Mouse (Mus musculus) CH12.LX (cell line): ENCODE measurements around the gene Rptor. TPM values are rescaled to one million over a fixed set of nuclear protein-coding genes. Genes with fewer than 3 reads are reported as not detected.

Experiments
- DNase-seq: peaks from one replicate; pipeline ENCODE4 v3.0.0-alpha.2; 2013; ENCODE audit errors: extremely low read depth
- H3K27ac ChIP-seq: 2 replicates; pipeline ENCODE4 v1.5.1; 2012; ENCODE audit warnings: low read depth, mild to moderate bottlenecking, control low read depth, moderate library complexity; ENCODE audit not compliant: insufficient read depth
- H3K27me3 ChIP-seq: replicated peaks from 2 replicates; pipeline ENCODE3; 2012; ENCODE audit warnings: inconsistent platforms
- H3K36me3 ChIP-seq, 2 experiments: replicated peaks in 1 of 2; 2 replicates each; pipeline versions ENCODE3 to v1.6.1; 2012; ENCODE audit warnings: inconsistent platforms in 1 of 2, low read length in 1 of 2, mild to moderate bottlenecking in 1 of 2, mixed read lengths in 1 of 2, moderate library complexity in 1 of 2; ENCODE audit not compliant: control insufficient read depth in 1 of 2, insufficient read depth in 1 of 2
- H3K4me1 ChIP-seq, 2 experiments: 2 replicates each; pipeline ENCODE4 v1.6.1; 2012; ENCODE audit warnings: inconsistent platforms in 1 of 2, moderate library complexity in 1 of 2; ENCODE audit not compliant: insufficient read depth in 2 of 2, control insufficient read depth in 1 of 2
- H3K4me2 ChIP-seq: 2 replicates; pipeline ENCODE4 v1.6.1; 2012; ENCODE audit warnings: low read depth, mild to moderate bottlenecking, control low read depth; ENCODE audit not compliant: poor library complexity, insufficient read depth, severe bottlenecking
- H3K4me3 ChIP-seq, 3 experiments: fragments of 150-350 bp in 1 of 3; sonication (generic) in 1 of 3; replicated peaks in 1 of 3; 2 replicates each; pipeline versions ENCODE3 to v1.5.1; 2011 to 2012; ENCODE audit warnings: low read depth in 2 of 3, low read length in 2 of 3, mild to moderate bottlenecking in 2 of 3, moderate library complexity in 2 of 3, control low read depth in 1 of 3, improper control_type of control experiment in 1 of 3, inconsistent platforms in 1 of 3, mixed read lengths in 1 of 3; ENCODE audit not compliant: poor library complexity in 1 of 3
- H3K79me2 ChIP-seq: replicated peaks from 2 replicates; pipeline ENCODE4 v1.6.1; 2012; ENCODE audit warnings: mild to moderate bottlenecking, moderate library complexity; ENCODE audit not compliant: control insufficient read depth, poor library complexity, insufficient read depth, severe bottlenecking; ENCODE audit errors: extremely low read depth
- H3K9ac ChIP-seq: 2 replicates; pipeline ENCODE4 v1.6.1; 2012; ENCODE audit warnings: low read depth, mild to moderate bottlenecking, control low read depth, moderate library complexity; ENCODE audit not compliant: insufficient read depth
- H3K9me3 ChIP-seq: replicated peaks from 2 replicates; pipeline ENCODE3; 2012; ENCODE audit warnings: low read length, inconsistent platforms, mixed read lengths
- BHLHE40 ChIP-seq: IDR thresholded peaks from 2 replicates; pipeline ENCODE4 v1.6.1; 2011; ENCODE audit warnings: mild to moderate bottlenecking, low read depth, low read length, improper control_type of control experiment
- CHD1 ChIP-seq: IDR thresholded peaks from 2 replicates; pipeline ENCODE4 v1.6.1; 2012; ENCODE audit warnings: low read depth, low read length, improper control_type of control experiment, inconsistent platforms
- CTCF ChIP-seq, 2 experiments: IDR thresholded peaks in 1 of 2; conservative IDR thresholded peaks in 1 of 2; 2 replicates each; pipeline ENCODE4 v1.5.1; 2011 to 2012; ENCODE audit warnings: low read depth in 2 of 2, low read length in 2 of 2, improper control_type of control experiment in 1 of 2, inconsistent platforms in 1 of 2, mild to moderate bottlenecking in 1 of 2, moderate library complexity in 1 of 2
- E2F4 ChIP-seq: IDR thresholded peaks from 2 replicates; pipeline ENCODE4 v1.6.1; 2011; ENCODE audit warnings: low read depth, low read length, improper control_type of control experiment; ENCODE audit not compliant: insufficient replicate concordance
- ELF1 ChIP-seq: IDR thresholded peaks from 2 replicates; pipeline ENCODE4 v1.6.1; 2014; ENCODE audit warnings: low read depth, mild to moderate bottlenecking, inconsistent platforms, low read length, improper control_type of control experiment
- EP300 ChIP-seq: IDR thresholded peaks from 2 replicates; pipeline ENCODE4 v1.6.1; 2011; ENCODE audit warnings: low read length, improper control_type of control experiment
- ETS1 ChIP-seq: conservative IDR thresholded peaks from 2 replicates; pipeline ENCODE4 v1.6.1; 2012; ENCODE audit warnings: low read depth, mild to moderate bottlenecking, inconsistent platforms, low read length, improper control_type of control experiment, moderate library complexity
- HCFC1 ChIP-seq: IDR thresholded peaks from 2 replicates; pipeline ENCODE4 v1.6.1; 2012; ENCODE audit warnings: low read depth, mild to moderate bottlenecking, inconsistent platforms, low read length, improper control_type of control experiment
- KAT2A ChIP-seq: IDR thresholded peaks from 2 replicates; pipeline ENCODE4 v1.6.1; 2012; ENCODE audit warnings: low read length, improper control_type of control experiment, inconsistent platforms; ENCODE audit not compliant: insufficient replicate concordance
- MAFK ChIP-seq: IDR thresholded peaks from 2 replicates; pipeline ENCODE4 v1.6.1; 2011; ENCODE audit warnings: low read length, improper control_type of control experiment; ENCODE audit not compliant: insufficient replicate concordance
- MXI1 ChIP-seq: IDR thresholded peaks from 2 replicates; pipeline ENCODE4 v1.6.1; 2011; ENCODE audit warnings: mild to moderate bottlenecking, low read depth, low read length, improper control_type of control experiment
- MYC ChIP-seq: IDR thresholded peaks from 2 replicates; pipeline ENCODE4 v1.6.1; 2011; ENCODE audit warnings: low read depth, mild to moderate bottlenecking, improper control_type of control experiment, low read length
- NELFE ChIP-seq: IDR thresholded peaks from 2 replicates; pipeline ENCODE4 v1.6.1; 2011; ENCODE audit warnings: low read depth, low read length, improper control_type of control experiment
- NRF1 ChIP-seq: IDR thresholded peaks from 2 replicates; pipeline ENCODE4 v1.6.1; 2014; ENCODE audit warnings: low read depth, mild to moderate bottlenecking, inconsistent platforms, low read length, improper control_type of control experiment, moderate library complexity
- TBP ChIP-seq: conservative IDR thresholded peaks from 2 replicates; pipeline ENCODE4 v1.6.1; 2011; ENCODE audit warnings: low read depth, low read length, improper control_type of control experiment
- UBTF ChIP-seq: IDR thresholded peaks from 2 replicates; pipeline ENCODE4 v1.6.1; 2012; ENCODE audit warnings: low read depth, mild to moderate bottlenecking, inconsistent platforms, low read length, improper control_type of control experiment, moderate library complexity
- USF1 ChIP-seq: IDR thresholded peaks from 2 replicates; pipeline ENCODE4 v1.6.1; 2014; ENCODE audit warnings: low read depth, mild to moderate bottlenecking, inconsistent platforms, low read length, improper control_type of control experiment
- ZKSCAN1 ChIP-seq: IDR thresholded peaks from 2 replicates; pipeline ENCODE4 v1.6.1; 2012; ENCODE audit warnings: low read depth, inconsistent platforms, low read length, improper control_type of control experiment, borderline replicate concordance
- ZMIZ1 ChIP-seq: IDR thresholded peaks from 2 replicates; pipeline ENCODE4 v1.6.1; 2012; ENCODE audit warnings: low read depth, mild to moderate bottlenecking, inconsistent platforms, low read length, improper control_type of control experiment
- dilution Hi-C: fragments of 300-500 bp; cut with MboI; formaldehyde crosslinking; loops from 2 replicates; pipeline ENCODE4 v1.14.3; 2020; ENCODE audit warnings: low sequenced_read_pairs; ENCODE audit not compliant: extremely low pct_unique_long_range_greater_than_20kb, extremely low pct_ligation_motif_present
- in situ Hi-C: fragments of 300-500 bp; cut with MboI; formaldehyde crosslinking; loops from 3 replicates; pipeline ENCODE4 v1.14.3; 2019; ENCODE audit warnings: low sequenced_read_pairs, low pct_ligation_motif_present, low pct_unique_long_range_greater_than_20kb, mixed read lengths
- polyA plus RNA-seq: library from polyadenylated mRNA; unstranded; fragments of >175 nt; gene quantifications from 2 replicates; pipeline ENCODE4 v1.2.1, GENCODE M21; 2012; ENCODE audit warnings: low read depth; ENCODE audit not compliant: insufficient read length
- total RNA-seq, 2 experiments: library from RNA; depleted of rRNA; stranded (reverse); fragments of 300-350 nt in 1 of 2; fragments of >200 nt in 1 of 2; gene quantifications; 2 replicates each; pipeline ENCODE4 v1.2.3; 2012 to 2014

The Rptor gene
- total and polyA plus RNA-seq, 3 experiments = 10.3 to 33.1 (median 26.7) TPM

GRCm38 (mm10) chr11:119576855-119577254, 25.9 kb upstream of the Rptor start:
- no peak overlapping the region for H3K4me2 ChIP-seq
- in situ Hi-C loops = no loop called here
- H3K79me2 ChIP-seq = no peaks in the 10 kb centered on the region
- no peak overlapping the region for H3K9ac ChIP-seq
- H3K4me3 ChIP-seq = no peak overlapping the region
- TF ChIP-seq ELF1 (no peak), CHD1 (no peak), TBP (no peak), EP300 (no peak), KAT2A (no peak), HCFC1 (no peak), ETS1 (no peak), E2F4 (no peak), UBTF (no peak), MYC (no peak), NELFE (no peak), USF1 (no peak), NRF1 (no peak), CTCF (conservative IDR thresholded peaks at IDR 0.05 in 1 of 2, IDR thresholded peaks at IDR 0.05 in 1 of 2; ENCODE audit: low read depth in 2 of 2, low read length in 2 of 2) (no peak), ZKSCAN1 (no peak), MXI1 (no peak), MAFK (no peak)
- H3K36me3 ChIP-seq = no peaks in the 10 kb centered on the region
- DNase-seq = no peak
- H3K27me3 ChIP-seq = peaks cover 55% of the 10 kb centered on the region
- dilution Hi-C loops = no loop called here
- H3K4me1 ChIP-seq = peaks cover 0 to 2% of the 10 kb centered on the region in 2 experiments; a peak in 1 of 4 replicates
- no peak overlapping the region for H3K27ac ChIP-seq
- H3K9me3 ChIP-seq = no peaks in the 10 kb centered on the region

- no peak for TF ChIP-seq BHLHE40
- no peak for TF ChIP-seq ZMIZ1
- Histone ChIP-seq H3K27me3 (peaks cover 49% of the 10 kb centered on the region), H3K9me3 (no peaks in the 10 kb centered on the region), H3K79me2 (no peaks in the 10 kb centered on the region), H3K9ac (no peak overlapping the region), H3K4me2 (no peak overlapping the region), H3K27ac (no peak overlapping the region), H3K36me3 (no peaks in the 10 kb centered on the region), H3K4me3 (no peak overlapping the region), H3K4me1 (peaks cover 0 to 2% of the 10 kb centered on the region in 2 experiments; a peak in 1 of 4 replicates)
- no peak for DNase-seq
- in situ Hi-C loops = no loop called here
- dilution Hi-C loops = no loop called here
Observed at GRCm38 (mm10) chr11:119577721-119578120, 25.0 kb upstream of the Rptor start.
